ENCODE assay signal across 8 mouse cellular contexts in genomic region chr17:87637056-87637389, GRCm38 (mm10). TPM values are rescaled to one million over a fixed set of nuclear protein-coding genes. Genes with fewer than 3 reads are reported as not detected.
DNase-seq lines count a peak whose midpoint lies in the region; ATAC-seq and TF ChIP-seq lines count a peak whose summit lies in the region.

No protein-coding gene starts in this region.

- 0 out of 2 replicates have a peak, but pooled peaks cover 3% of the 10 kb centered on the region for H3K27me3 ChIP-seq in E14TG2a.4 (ENCODE audit: insufficient read depth, low read length)
- H3K27me3 ChIP-seq in hindbrain, embryonic 13.5 days, result peaks cover 60% of the 10 kb centered on the region
- H3K27me3 ChIP-seq in limb, embryonic 15.5 days, result peaks cover 36% of the 10 kb centered on the region
- peaks cover 42% of the 10 kb centered on the region for H3K27me3 ChIP-seq in neural tube, embryonic 15.5 days (replicated peaks)

- 0 out of 2 replicates have a peak, but pooled peaks have one; percentile 21 for ATAC-seq in hindbrain, embryonic 13.5 days (ENCODE audit: low FRiP score)
- no peak for ATAC-seq in limb, embryonic 15.5 days (ENCODE audit: insufficient number of reproducible peaks, low FRiP score, low TSS enrichment, low read depth)
- peak; percentile 31; the same call in 1 of the 2 replicates for ATAC-seq in neural tube, embryonic 15.5 days (ENCODE audit: low FRiP score)

- no peaks in the 10 kb centered on the region for H3K9me3 ChIP-seq in E14TG2a.4 (ENCODE audit: low read length)
- no peaks in the 10 kb centered on the region for H3K9me3 ChIP-seq in hindbrain, embryonic 13.5 days
- no peaks in the 10 kb centered on the region for H3K9me3 ChIP-seq in limb, embryonic 15.5 days
- no peaks in the 10 kb centered on the region for H3K9me3 ChIP-seq in neural tube, embryonic 15.5 days (replicated peaks)

- peak overlapping the region; percentile 72 for H3K4me2 ChIP-seq in hindbrain, embryonic 13.5 days
- peak overlapping the region; percentile 87 for H3K4me2 ChIP-seq in limb, embryonic 15.5 days
- H3K4me2 ChIP-seq in neural tube, embryonic 15.5 days, result peak overlapping the region; percentile 81

- peak overlapping the region; percentile 61 for H3K9ac ChIP-seq in hindbrain, embryonic 13.5 days
- peak overlapping the region; percentile 37 for H3K9ac ChIP-seq in limb, embryonic 15.5 days
- 0 out of 2 replicates have a peak overlapping the region, but pooled peaks have one; percentile 37 for H3K9ac ChIP-seq in neural tube, embryonic 15.5 days (replicated peaks)

- peak overlapping the region; percentile 91 for H3K4me3 ChIP-seq in E14TG2a.4 (replicated peaks; ENCODE audit: low read length)
- H3K4me3 ChIP-seq in hindbrain, embryonic 13.5 days, result peak overlapping the region; percentile 51
- H3K4me3 ChIP-seq in limb, embryonic 15.5 days, result peak overlapping the region; percentile 56
- H3K4me3 ChIP-seq in neural tube, embryonic 15.5 days (replicated peaks), result peak overlapping the region; percentile 47

- peaks cover 24% of the 10 kb centered on the region for H3K36me3 ChIP-seq in E14TG2a.4 (ENCODE audit: insufficient read depth, low read length)
- H3K36me3 ChIP-seq in hindbrain, embryonic 13.5 days, result no peaks in the 10 kb centered on the region
- no peaks in the 10 kb centered on the region for H3K36me3 ChIP-seq in limb, embryonic 15.5 days
- no peaks in the 10 kb centered on the region for H3K36me3 ChIP-seq in neural tube, embryonic 15.5 days

- whole genome bisulfite sequencing in hindbrain, embryonic 13.5 days, result 3% methylated on average over 22 of the region's 22 CpGs
- 3% methylated on average over 21 of the region's 22 CpGs for WGBS in limb, embryonic 15.5 days
- WGBS in neural tube, embryonic 15.5 days, result 2% methylated on average over 21 of the region's 22 CpGs

- DNase-seq in A20 (ENCODE audit: low read depth, low spot score), result peak; percentile 54
- no peak for DNase-seq in cerebellum, postnatal 14 days
- no peak for DNase-seq in layer of hippocampus, adult 9-11 months
- no peak for DNase-seq in c-Kit-positive CD71-positive TER-119-positive erythroid progenitor cells, embryonic 14.5 days (ENCODE audit: low spot score)

- TF ChIP-seq CTCF in E14TG2a.4 (conservative IDR thresholded peaks at IDR 0.05; ENCODE audit: low read length), result no peak

- H3K27ac ChIP-seq in hindbrain, embryonic 13.5 days, result no peak overlapping the region
- no peak overlapping the region for H3K27ac ChIP-seq in limb, embryonic 15.5 days
- H3K27ac ChIP-seq in neural tube, embryonic 15.5 days (replicated peaks), result no peak overlapping the region

- peaks cover 47% of the 10 kb centered on the region for H3K4me1 ChIP-seq in E14TG2a.4 (replicated peaks; ENCODE audit: low read depth, low read length)
- H3K4me1 ChIP-seq in hindbrain, embryonic 13.5 days (replicated peaks), result peaks cover 18% of the 10 kb centered on the region
- H3K4me1 ChIP-seq in limb, embryonic 15.5 days, result peaks cover 15% of the 10 kb centered on the region
- H3K4me1 ChIP-seq in neural tube, embryonic 15.5 days, result peaks cover 16% of the 10 kb centered on the region

RNA-seq across cellular contexts. Expression of gene Epcam, which starts 1.2 kb away (rescaled TPM):
- 3.5 and 4.4 TPM in 2 replicates for polyA plus RNA-seq in hindbrain, embryonic 13.5 days (2015; fragmentation: Nextera tagmentation; extraction: Ambion mirVana)
- polyA plus RNA-seq in limb, embryonic 15.5 days (2015; fragmentation: Nextera tagmentation; extraction: Ambion mirVana), result 63.4 and 67.4 TPM in 2 replicates
- 3.4 and 89.9 TPM in 2 replicates for polyA plus RNA-seq in neural tube, embryonic 15.5 days (2015; fragmentation: Nextera tagmentation; extraction: Ambion mirVana)

RNA-seq across cellular contexts. Expression of gene Msh2, which starts 35.1 kb away (rescaled TPM):
- polyA plus RNA-seq in hindbrain, embryonic 13.5 days (2015; fragmentation: Nextera tagmentation; extraction: Ambion mirVana), result 69.4 and 70.5 TPM in 2 replicates
- 54.3 and 61.8 TPM in 2 replicates for polyA plus RNA-seq in limb, embryonic 15.5 days (2015; fragmentation: Nextera tagmentation; extraction: Ambion mirVana)
- 57.5 and 67.6 TPM in 2 replicates for polyA plus RNA-seq in neural tube, embryonic 15.5 days (2015; fragmentation: Nextera tagmentation; extraction: Ambion mirVana)
